Mouse (Mus musculus) intestine, embryonic 14.5 days (tissue): ENCODE measurements around the gene Adarb2. TPM values are rescaled to one million over a fixed set of nuclear protein-coding genes. Genes with fewer than 3 reads are reported as not detected.

Experiments used
- ATAC-seq: fragments of 200-750 bp; cut with Nextera tagmentation; replicated peaks from 2 replicates; pipeline ENCODE4 v1.8.0; 2017; ENCODE audit warnings: low read depth, moderate number of reproducible peaks, moderate TSS enrichment, moderate library complexity; ENCODE audit not compliant: low FRiP score, low TSS enrichment
- DNase-seq: peaks from one replicate; pipeline ENCODE4 v3.0.0-alpha.2; 2018; ENCODE audit warnings: low spot score
- H3K27ac ChIP-seq: fragments of 300-500 bp; sonication (generic); 2 replicates; pipeline ENCODE4 v1.5.1; 2014; ENCODE audit warnings: low read depth, mild to moderate bottlenecking, control low read depth
- H3K27me3 ChIP-seq: fragments of 300-500 bp; sonication (generic); replicated peaks from 2 replicates; pipeline ENCODE4 v1.6.1; 2014; ENCODE audit warnings: low read length, control low read depth; ENCODE audit not compliant: control insufficient read depth, insufficient read depth
- H3K36me3 ChIP-seq: fragments of 300-500 bp; sonication (generic); 2 replicates; pipeline ENCODE4 v1.6.1; 2014; ENCODE audit warnings: low read length, control low read depth; ENCODE audit not compliant: control insufficient read depth, insufficient read depth
- H3K4me1 ChIP-seq: fragments of 300-500 bp; sonication (generic); replicated peaks from 2 replicates; pipeline ENCODE4 v1.6.1; 2014; ENCODE audit warnings: low read length, control low read depth, mixed read lengths; ENCODE audit not compliant: control insufficient read depth, insufficient read depth
- H3K4me2 ChIP-seq: fragments of 300-500 bp; sonication (generic); 2 replicates; pipeline ENCODE4 v1.6.1; 2014; ENCODE audit warnings: low read length
- H3K4me3 ChIP-seq: fragments of 300-500 bp; sonication (generic); 2 replicates; pipeline ENCODE4 v1.5.1; 2014; ENCODE audit warnings: low read depth, low read length, control low read depth, mixed read lengths
- H3K9ac ChIP-seq: fragments of 300-500 bp; sonication (generic); 2 replicates; pipeline ENCODE4 v1.6.1; 2014; ENCODE audit warnings: mild to moderate bottlenecking, low read length
- H3K9me3 ChIP-seq: fragments of 300-500 bp; sonication (generic); 2 replicates; pipeline ENCODE4 v1.6.1; 2016; ENCODE audit warnings: low read length, control low read depth; ENCODE audit not compliant: control insufficient read depth
- WGBS: fragments of 180-500 bp; shearing (Covaris S2); extraction: QIAGEN DNeasy Blood & Tissue Kit; methylation state at CpG from one replicate; pipeline ENCODE4 v1.1.7; 2014; 5-methylcytosine and 5-hydroxymethylcytosine counted together
- polyA plus RNA-seq: library from polyadenylated mRNA; unstranded; fragments of >200 nt; fragmentation: Nextera tagmentation; extraction: Ambion mirVana; gene quantifications from 2 replicates; pipeline ENCODE4 v1.2.1, GENCODE M21; 2014

Adarb2 gene
- 1.4 and 1.7 TPM in 2 replicates for polyA plus RNA-seq

GRCm38 (mm10) chr13:8202681-8203476, at the start of gene Adarb2:
TSS of gene Adarb2 (plus strand) at chr13:8202866.
- no peaks in the 10 kb centered on the region; the same call in 1 of the 2 replicates for H3K27me3 ChIP-seq
- peak within 1 kb of the TSS; percentile 75 for H3K4me2 ChIP-seq
- DNase-seq (peak; percentile 74), ATAC-seq (peak; percentile 83)
- under 1% methylated on average over 26 of the region's 26 CpGs for WGBS
- H3K4me1 ChIP-seq: no peaks in the 10 kb centered on the region
- no peaks in the 10 kb centered on the region for H3K9me3 ChIP-seq
- H3K4me3 ChIP-seq: peak within 1 kb of the TSS; percentile 33
- H3K36me3 ChIP-seq: no peaks in the 10 kb centered on the region
- no peak within 1 kb of the TSS for H3K27ac ChIP-seq
- 0 out of 2 replicates have a peak within 1 kb of the TSS, but pooled peaks have one; percentile 3 for H3K9ac ChIP-seq

- Histone ChIP-seq H3K27me3 (no peaks in the 10 kb centered on the region), H3K9me3 (no peaks in the 10 kb centered on the region), H3K9ac (no peak overlapping the region), H3K4me3 (no peak overlapping the region), H3K4me1 (no peaks in the 10 kb centered on the region), H3K36me3 (no peaks in the 10 kb centered on the region), H3K27ac (no peak overlapping the region), H3K4me2 (no peak overlapping the region)
- no peak for DNase-seq
- no peak for ATAC-seq
- 80% methylated on average over 1 of the region's 1 CpGs for WGBS
These were observed 28.9 kb upstream of the Adarb2 start for GRCm38 (mm10) chr13:8173800-8174199.

GRCm38 (mm10) chr13:8191977-8192376, 10.7 kb upstream of the Adarb2 start:
- no peaks in the 10 kb centered on the region for H3K4me1 ChIP-seq
- no peak overlapping the region for H3K4me3 ChIP-seq
- no peaks in the 10 kb centered on the region for H3K9me3 ChIP-seq
- H3K27me3 ChIP-seq: no peaks in the 10 kb centered on the region
- DNase-seq: no peak
- no peak overlapping the region for H3K27ac ChIP-seq
- H3K36me3 ChIP-seq: no peaks in the 10 kb centered on the region
- WGBS: 71% methylated on average over 7 of the region's 7 CpGs
- H3K4me2 ChIP-seq: no peak overlapping the region
- ATAC-seq: no peak
- H3K9ac ChIP-seq: no peak overlapping the region

GRCm38 (mm10) chr13:8199186-8199880, 3.3 kb upstream of the Adarb2 start:
- Histone ChIP-seq H3K36me3 (no peaks in the 10 kb centered on the region), H3K27ac (no peak overlapping the region), H3K4me3 (no peak overlapping the region), H3K9ac (no peak overlapping the region), H3K27me3 (no peaks in the 10 kb centered on the region; the same call in 1 of the 2 replicates), H3K9me3 (no peaks in the 10 kb centered on the region), H3K4me2 (no peak overlapping the region), H3K4me1 (no peaks in the 10 kb centered on the region)
- ATAC-seq (no peak), DNase-seq (no peak)
- WGBS: 58% methylated on average over 3 of the region's 3 CpGs

- WGBS: 10% methylated on average over 4 of the region's 4 CpGs
- DNase-seq: no peak
- H3K4me1 ChIP-seq: no peaks in the 10 kb centered on the region
- H3K27ac ChIP-seq: no peak overlapping the region
- H3K4me3 ChIP-seq: peak overlapping the region; percentile 33
- H3K27me3 ChIP-seq: no peaks in the 10 kb centered on the region; the same call in 1 of the 2 replicates
- no peaks in the 10 kb centered on the region for H3K36me3 ChIP-seq
- H3K9ac ChIP-seq: no peak overlapping the region
- ATAC-seq: no peak
- no peaks in the 10 kb centered on the region for H3K9me3 ChIP-seq
- H3K4me2 ChIP-seq: peak overlapping the region; percentile 75
These were observed 779 bp downstream of the Adarb2 start for GRCm38 (mm10) chr13:8203477-8203813.

- 62% methylated on average over 16 of the region's 16 CpGs for WGBS
- Histone ChIP-seq H3K4me1 (no peaks in the 10 kb centered on the region), H3K4me2 (no peak overlapping the region), H3K4me3 (no peak overlapping the region), H3K27me3 (no peaks in the 10 kb centered on the region; the same call in 1 of the 2 replicates), H3K27ac (no peak overlapping the region), H3K36me3 (no peaks in the 10 kb centered on the region), H3K9me3 (no peaks in the 10 kb centered on the region), H3K9ac (no peak overlapping the region)
- DNase-seq (no peak), ATAC-seq (no peak)
These were observed 4.7 kb downstream of the Adarb2 start for GRCm38 (mm10) chr13:8207337-8207736.

- Histone ChIP-seq H3K36me3 (no peaks in the 10 kb centered on the region), H3K9ac (no peak overlapping the region), H3K27me3 (no peaks in the 10 kb centered on the region), H3K9me3 (no peaks in the 10 kb centered on the region), H3K4me3 (no peak overlapping the region), H3K4me1 (no peaks in the 10 kb centered on the region), H3K4me2 (no peak overlapping the region), H3K27ac (no peak overlapping the region)
- WGBS: 76% methylated on average over 4 of the region's 4 CpGs
- DNase-seq: no peak
- no peak for ATAC-seq
These were observed 8.1 kb downstream of the Adarb2 start for GRCm38 (mm10) chr13:8210776-8211175.

GRCm38 (mm10) chr13:8238871-8239270, 36.2 kb downstream of the Adarb2 start:
- Histone ChIP-seq H3K27me3 (no peaks in the 10 kb centered on the region), H3K4me3 (no peak overlapping the region), H3K9ac (no peak overlapping the region), H3K27ac (no peak overlapping the region), H3K9me3 (no peaks in the 10 kb centered on the region), H3K36me3 (no peaks in the 10 kb centered on the region), H3K4me2 (no peak overlapping the region), H3K4me1 (no peaks in the 10 kb centered on the region)
- 72% methylated on average over 1 of the region's 1 CpGs for WGBS
- no peak for DNase-seq
- ATAC-seq: no peak
